Mouse (Mus musculus): ENCODE data around the gene Slc31a2. TPM values are rescaled to one million over a fixed set of nuclear protein-coding genes. Genes with fewer than 3 reads are reported as not detected.
"Not testable (repeated sequence)": the region's sequence is repeated elsewhere in the genome, so short reads cannot be mapped to it uniquely, and the experiment has no call there.

Slc31a2 gene
- polyA plus RNA-seq, 1 experiment = 12.4 TPM

DNA sequence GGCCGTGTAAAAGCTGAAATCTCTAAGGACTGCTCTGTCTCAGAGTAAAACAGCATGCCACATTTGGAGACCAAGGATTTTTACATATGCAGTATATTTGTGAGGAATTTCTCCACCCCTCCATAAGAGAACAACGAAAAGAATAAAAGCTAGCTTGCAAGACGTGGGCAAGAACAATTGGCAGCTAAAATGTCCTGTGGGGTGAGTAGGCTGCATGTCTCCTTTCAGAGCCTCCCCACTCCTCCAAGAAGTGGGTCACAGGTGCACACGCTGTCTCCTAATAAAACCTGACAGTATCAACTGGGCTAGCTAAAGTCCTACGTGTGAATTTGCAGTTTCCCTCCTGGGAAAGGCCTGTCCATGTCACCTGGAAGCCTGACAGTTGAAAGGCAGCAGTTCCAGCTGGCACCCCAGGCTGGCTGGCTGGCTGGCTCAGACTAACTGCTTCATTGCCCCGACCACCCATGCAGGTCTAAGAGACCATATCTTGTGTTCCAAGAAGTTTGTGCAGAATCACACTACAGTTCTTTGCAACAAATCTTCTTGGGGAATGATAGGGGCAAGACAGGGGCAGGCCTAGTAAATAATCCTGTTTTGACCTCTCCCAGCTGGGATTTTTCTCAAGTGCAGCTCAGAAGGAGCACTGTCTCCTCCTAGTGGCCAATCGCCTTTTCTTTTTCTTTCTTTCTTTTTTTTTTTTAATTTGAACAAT is 927 bp downstream of the Slc31a2 start:
- TF ChIP-seq CTCF (IDR thresholded peaks at IDR 0.05; ENCODE audit: borderline replicate concordance, extremely low read depth, insufficient read depth, insufficient read length) = peak; percentile 47; the same call in 1 of the 2 replicates
- no peak for TF ChIP-seq POLR2A (IDR thresholded peaks at IDR 0.05; ENCODE audit: borderline replicate concordance, extremely low read depth, insufficient read depth, insufficient read length, poor library complexity, severe bottlenecking)
- peak; percentile 47 for DNase-seq (ENCODE audit: low read depth)

- no peak for DNase-seq (ENCODE audit: low read depth)
- no peak for TF ChIP-seq CTCF (IDR thresholded peaks at IDR 0.05; ENCODE audit: borderline replicate concordance, extremely low read depth, insufficient read depth, insufficient read length)
- no peak for TF ChIP-seq POLR2A (IDR thresholded peaks at IDR 0.05; ENCODE audit: borderline replicate concordance, extremely low read depth, insufficient read depth, insufficient read length, poor library complexity, severe bottlenecking)
These were observed 2.9 kb downstream of the Slc31a2 start for GRCm38 (mm10) chr4:62265154-62265836.

- DNase-seq (ENCODE audit: low read depth) = not testable (repeated sequence)
These were observed 3.7 kb downstream of the Slc31a2 start for GRCm38 (mm10) chr4:62266016-62266415.

- TF ChIP-seq POLR2A (IDR thresholded peaks at IDR 0.05; ENCODE audit: borderline replicate concordance, extremely low read depth, insufficient read depth, insufficient read length, poor library complexity, severe bottlenecking) (no peak), CTCF (IDR thresholded peaks at IDR 0.05; ENCODE audit: borderline replicate concordance, extremely low read depth, insufficient read depth, insufficient read length) (no peak)
- DNase-seq (ENCODE audit: low read depth) = no peak
These were observed 4.7 kb downstream of the Slc31a2 start for GRCm38 (mm10) chr4:62267101-62267500.

- DNase-seq (ENCODE audit: low read depth) = no peak
- TF ChIP-seq POLR2A (IDR thresholded peaks at IDR 0.05; ENCODE audit: borderline replicate concordance, extremely low read depth, insufficient read depth, insufficient read length, poor library complexity, severe bottlenecking) = no peak
- TF ChIP-seq CTCF (IDR thresholded peaks at IDR 0.05; ENCODE audit: borderline replicate concordance, extremely low read depth, insufficient read depth, insufficient read length) = no peak
These were observed 10.3 kb downstream of the Slc31a2 start for GRCm38 (mm10) chr4:62272696-62273095.

GRCm38 (mm10) chr4:62273916-62274315 is 11.6 kb downstream of the Slc31a2 start:
- TF ChIP-seq POLR2A (IDR thresholded peaks at IDR 0.05; ENCODE audit: borderline replicate concordance, extremely low read depth, insufficient read depth, insufficient read length, poor library complexity, severe bottlenecking) = no peak
- TF ChIP-seq CTCF (IDR thresholded peaks at IDR 0.05; ENCODE audit: borderline replicate concordance, extremely low read depth, insufficient read depth, insufficient read length) = no peak
- no peak for DNase-seq (ENCODE audit: low read depth)

GRCm38 (mm10) chr4:62274841-62275536 is 12.6 kb downstream of the Slc31a2 start:
- TF ChIP-seq POLR2A (IDR thresholded peaks at IDR 0.05; ENCODE audit: borderline replicate concordance, extremely low read depth, insufficient read depth, insufficient read length, poor library complexity, severe bottlenecking) = no peak
- TF ChIP-seq CTCF (IDR thresholded peaks at IDR 0.05; ENCODE audit: borderline replicate concordance, extremely low read depth, insufficient read depth, insufficient read length) = no peak
- peak; percentile 76 for DNase-seq (ENCODE audit: low read depth)

DNA sequence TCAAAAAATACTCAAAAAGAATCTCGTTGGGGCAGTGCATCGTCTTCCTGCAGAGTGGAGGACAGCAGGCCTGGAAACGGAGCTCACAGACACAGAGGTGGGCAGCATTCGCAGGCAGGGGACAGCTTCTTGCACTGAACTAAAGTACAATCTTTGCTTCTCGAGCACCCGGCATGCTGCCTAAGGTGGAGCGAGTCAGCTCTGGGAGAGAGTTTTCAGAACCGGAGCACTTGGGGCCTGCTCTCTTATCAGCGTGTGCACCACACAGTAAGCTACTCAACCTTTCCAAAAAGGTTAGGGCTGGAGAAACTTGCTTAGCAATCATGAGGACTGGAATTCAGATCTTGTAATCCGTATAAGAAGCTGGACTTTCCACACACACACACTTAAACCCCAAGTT is 14.3 kb downstream of the Slc31a2 start:
- no peak for DNase-seq (ENCODE audit: low read depth)
- TF ChIP-seq CTCF (IDR thresholded peaks at IDR 0.05; ENCODE audit: borderline replicate concordance, extremely low read depth, insufficient read depth, insufficient read length) = no peak
- TF ChIP-seq POLR2A (IDR thresholded peaks at IDR 0.05; ENCODE audit: borderline replicate concordance, extremely low read depth, insufficient read depth, insufficient read length, poor library complexity, severe bottlenecking) = no peak

- DNase-seq (ENCODE audit: low read depth) = no peak
- TF ChIP-seq CTCF (IDR thresholded peaks at IDR 0.05; ENCODE audit: borderline replicate concordance, extremely low read depth, insufficient read depth, insufficient read length) = 0 out of 2 replicates have a peak, but pooled peaks have one; percentile 4
- no peak for TF ChIP-seq POLR2A (IDR thresholded peaks at IDR 0.05; ENCODE audit: borderline replicate concordance, extremely low read depth, insufficient read depth, insufficient read length, poor library complexity, severe bottlenecking)
These were observed 14.9 kb downstream of the Slc31a2 start for GRCm38 (mm10) chr4:62277222-62277621.

DNA sequence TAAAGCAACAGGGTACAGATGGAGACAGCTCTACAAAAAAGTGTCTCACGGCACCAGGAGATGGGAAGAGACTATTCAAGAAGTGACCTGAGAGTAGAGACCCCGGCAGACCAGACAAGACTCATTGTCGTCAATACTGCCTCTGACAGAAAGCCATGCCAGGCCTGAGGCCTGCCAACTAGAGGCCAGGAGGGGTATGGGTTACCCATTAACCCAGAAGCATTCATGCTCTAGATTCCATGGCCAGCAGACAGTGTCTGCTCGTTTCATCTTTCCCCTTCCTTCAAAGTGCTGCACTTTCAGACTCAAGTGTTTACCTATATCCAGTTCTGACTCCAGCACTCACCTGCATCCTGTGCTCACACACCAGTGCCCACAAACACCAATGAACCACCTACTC is 15.7 kb downstream of the Slc31a2 start:
- DNase-seq (ENCODE audit: low read depth) = no peak
- TF ChIP-seq POLR2A (IDR thresholded peaks at IDR 0.05; ENCODE audit: borderline replicate concordance, extremely low read depth, insufficient read depth, insufficient read length, poor library complexity, severe bottlenecking) (no peak), CTCF (IDR thresholded peaks at IDR 0.05; ENCODE audit: borderline replicate concordance, extremely low read depth, insufficient read depth, insufficient read length) (no peak)

DNA sequence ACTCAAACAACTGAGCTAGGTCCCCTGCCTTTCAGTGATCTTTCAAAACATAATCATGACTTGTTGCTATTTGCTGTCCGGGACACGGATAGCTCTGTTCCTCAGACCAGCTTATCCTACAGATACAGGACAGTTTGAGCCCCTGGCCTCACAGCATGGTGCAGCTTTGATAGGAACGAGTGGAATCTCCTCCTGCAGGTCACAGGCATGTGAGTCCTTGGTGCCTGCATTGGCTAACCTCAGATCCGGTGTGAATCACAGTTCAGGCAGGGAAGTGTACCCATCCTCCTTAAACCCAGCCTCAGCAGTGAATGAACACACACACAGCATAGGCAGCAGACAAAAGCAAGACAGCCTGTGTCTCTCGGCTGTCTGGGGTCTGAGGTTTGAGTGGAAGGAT is 19.0 kb downstream of the Slc31a2 start:
- DNase-seq (ENCODE audit: low read depth) = no peak
- TF ChIP-seq POLR2A (IDR thresholded peaks at IDR 0.05; ENCODE audit: borderline replicate concordance, extremely low read depth, insufficient read depth, insufficient read length, poor library complexity, severe bottlenecking) (no peak), CTCF (IDR thresholded peaks at IDR 0.05; ENCODE audit: borderline replicate concordance, extremely low read depth, insufficient read depth, insufficient read length) (no peak)
